Mouse (Mus musculus) c-Kit-positive CD71-negative TER-119-negative erythroid progenitor cells, embryonic 14.5 days (primary cell): ENCODE data around the gene Chrna9.
"Not testable (repeated sequence)": the region's sequence is repeated elsewhere in the genome, so short reads cannot be mapped to it uniquely, and the experiment has no call there.

ENCODE experiments used
- DNase-seq: peaks from one replicate; pipeline ENCODE4 v3.0.0-alpha.2; 2013; ENCODE audit warnings: low read depth

Chrna9 gene

DNA sequence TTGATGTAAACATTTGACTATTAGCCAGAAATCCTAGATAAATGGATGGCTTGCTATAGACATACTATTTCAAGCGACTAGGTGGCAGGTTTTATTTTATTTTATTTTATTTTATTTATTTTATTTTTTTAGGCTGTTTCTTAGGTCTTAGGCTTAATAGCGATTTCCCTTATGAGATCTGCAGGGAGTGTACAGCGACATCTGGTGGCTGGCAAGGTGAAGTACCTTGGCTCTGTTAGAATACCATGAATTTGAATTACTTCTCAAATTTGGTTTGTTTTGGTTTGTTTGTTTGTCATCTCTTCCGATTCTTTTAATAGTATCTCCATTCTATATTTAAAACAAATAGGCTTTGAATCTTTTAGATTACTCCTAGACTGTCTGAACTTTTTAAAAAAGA is 23.9 kb downstream of the Chrna9 start:
- DNase-seq, result peak; percentile 53

DNA sequence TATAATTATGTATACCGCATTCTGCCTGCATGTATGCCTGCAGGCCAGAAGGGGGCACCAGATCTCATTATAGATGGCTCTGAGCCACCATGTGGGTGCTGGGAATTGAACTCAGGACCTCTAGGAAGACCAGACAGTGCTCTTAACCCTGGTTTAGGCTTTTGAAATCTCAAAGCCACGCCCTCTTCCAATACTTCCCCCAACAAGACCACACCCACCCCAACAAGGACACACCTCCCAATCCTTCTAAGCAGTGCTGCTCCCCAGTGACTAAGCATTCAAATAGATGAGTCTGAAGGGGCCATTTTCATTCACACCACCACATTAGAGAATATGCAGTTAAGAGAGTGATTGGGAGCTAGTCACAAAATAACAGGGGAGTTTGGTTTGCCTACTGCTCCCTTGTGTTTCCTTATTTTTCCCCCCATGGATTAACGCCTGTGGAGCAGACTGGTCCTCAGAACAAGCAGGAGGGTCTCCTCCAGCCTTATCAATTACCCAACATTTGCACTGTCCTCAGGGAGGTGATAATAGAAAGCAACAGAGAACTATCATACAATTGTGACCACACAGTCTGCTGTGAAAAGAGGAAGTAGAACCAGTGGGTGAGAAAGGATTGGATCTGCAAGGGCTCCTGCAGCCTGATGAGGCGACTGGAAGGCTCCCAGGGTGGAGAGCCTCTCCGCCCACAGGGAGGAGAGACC is 25.3 kb downstream of the Chrna9 start:
- no peak for DNase-seq

GRCm38 (mm10) chr5:65960597-65960950 is 25.9 kb downstream of the Chrna9 start:
- DNase-seq, result no peak

GRCm38 (mm10) chr5:65963291-65963690 is 28.6 kb downstream of the Chrna9 start:
- DNase-seq, result no peak

DNA sequence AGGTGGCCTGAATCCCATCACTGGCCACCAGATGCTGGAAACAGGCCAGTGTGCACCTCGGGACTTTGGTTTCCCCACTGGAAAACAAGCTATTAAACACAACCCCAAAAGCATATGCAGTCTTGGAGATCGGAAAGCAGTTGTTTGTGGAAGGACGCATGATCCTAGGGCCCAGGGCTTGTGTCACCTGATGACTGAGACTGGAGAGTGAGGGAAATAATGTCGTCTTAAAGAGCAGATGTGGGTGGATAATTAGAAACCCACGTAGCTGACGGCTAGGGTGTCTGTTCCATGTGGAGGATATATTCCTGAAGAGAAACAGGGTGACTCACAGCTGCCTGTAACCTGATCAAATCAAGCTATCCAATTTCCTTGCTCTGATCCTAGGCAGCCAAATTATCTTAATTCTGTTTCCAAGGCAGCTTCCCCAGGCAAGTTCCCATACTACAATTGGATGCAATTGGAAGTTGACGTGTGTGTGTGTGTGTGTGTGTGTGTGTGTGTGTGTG is 31.1 kb downstream of the Chrna9 start:
- no peak for DNase-seq

GRCm38 (mm10) chr5:65967091-65967490 is 32.4 kb downstream of the Chrna9 start:
- no peak for DNase-seq

DNA sequence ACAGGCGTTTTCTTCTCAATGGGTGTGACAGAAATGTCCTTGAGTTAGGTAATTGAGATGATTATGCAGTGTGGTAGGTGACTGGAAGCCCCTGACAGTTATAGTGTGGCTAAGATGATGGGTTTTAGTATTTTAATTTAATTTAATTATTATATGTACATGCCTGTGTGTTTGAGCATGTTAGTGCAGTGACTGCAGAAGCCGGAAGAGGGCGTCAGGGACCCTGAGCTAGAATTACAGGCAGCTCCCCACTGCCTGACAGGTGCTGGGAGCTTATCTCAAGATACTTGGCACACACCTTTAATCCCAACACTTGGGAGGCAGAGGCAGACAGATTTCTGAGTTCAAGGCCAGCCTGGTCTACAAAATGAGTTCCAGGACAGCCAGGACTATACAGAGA is 33.3 kb downstream of the Chrna9 start:
- DNase-seq, result no peak

DNA sequence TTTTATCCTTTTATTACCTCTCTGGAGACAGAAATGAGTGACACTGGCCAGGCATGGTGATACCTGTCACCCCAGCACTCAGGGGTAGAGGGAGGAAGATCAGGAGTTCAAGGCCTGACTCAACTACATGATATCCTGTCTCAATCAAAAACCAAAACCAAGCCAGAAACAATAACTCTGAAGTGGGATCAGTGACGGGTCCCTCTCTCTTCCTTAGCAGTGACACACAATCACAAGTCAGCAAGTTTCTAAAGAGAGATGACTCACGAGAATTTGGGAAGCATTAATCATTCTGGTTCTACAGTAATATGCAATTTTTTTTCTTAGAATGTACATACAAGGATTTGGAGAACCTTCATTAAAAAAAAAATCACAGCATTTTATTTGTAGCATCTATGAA is 38.5 kb downstream of the Chrna9 start:
- DNase-seq, result no peak

GRCm38 (mm10) chr5:65975731-65976130 is 41.0 kb downstream of the Chrna9 start:
- DNase-seq, result no peak

DNA sequence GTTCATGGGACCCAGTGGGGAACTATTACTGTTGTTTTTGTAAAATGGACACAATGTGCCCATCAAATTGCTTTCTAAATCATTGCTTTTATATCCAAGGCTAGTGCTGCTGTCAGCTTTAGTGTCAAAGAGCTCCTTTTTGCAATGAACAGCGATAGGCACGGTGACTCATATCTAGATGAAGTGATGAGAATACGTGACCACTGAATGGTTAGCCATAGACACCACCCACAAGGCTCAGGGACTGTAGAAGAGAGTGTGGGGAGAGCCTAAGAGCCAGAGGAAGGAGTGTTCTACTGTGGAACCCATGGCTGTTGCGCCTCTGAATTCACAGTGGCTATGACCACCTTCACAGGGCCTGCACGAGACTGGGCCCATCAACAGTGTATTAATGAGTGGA is 51.7 kb downstream of the Chrna9 start:
- DNase-seq, result no peak

GRCm38 (mm10) chr5:65987004-65987403 is 52.3 kb downstream of the Chrna9 start:
- DNase-seq, result not testable (repeated sequence)

DNA sequence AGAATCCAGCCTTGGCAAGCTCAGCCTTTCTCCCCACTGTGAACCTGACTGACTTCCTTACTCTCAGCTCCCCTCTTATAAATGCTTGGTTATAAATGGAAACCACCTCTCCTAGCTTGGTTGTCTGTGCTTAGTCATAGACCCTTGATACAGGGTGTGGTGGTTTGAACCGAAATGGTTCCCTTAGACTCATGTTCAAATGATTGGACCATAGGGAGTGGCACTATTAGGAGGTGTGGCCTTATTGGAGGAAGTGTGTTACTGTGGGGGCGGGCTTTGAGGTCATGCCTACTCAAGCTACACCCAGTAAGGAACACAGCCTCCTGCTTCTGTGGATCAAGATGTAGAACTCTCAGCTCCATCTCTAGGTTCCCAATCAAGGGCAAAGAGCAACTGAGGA is 56.5 kb downstream of the Chrna9 start:
- DNase-seq, result peak; percentile 22

DNA sequence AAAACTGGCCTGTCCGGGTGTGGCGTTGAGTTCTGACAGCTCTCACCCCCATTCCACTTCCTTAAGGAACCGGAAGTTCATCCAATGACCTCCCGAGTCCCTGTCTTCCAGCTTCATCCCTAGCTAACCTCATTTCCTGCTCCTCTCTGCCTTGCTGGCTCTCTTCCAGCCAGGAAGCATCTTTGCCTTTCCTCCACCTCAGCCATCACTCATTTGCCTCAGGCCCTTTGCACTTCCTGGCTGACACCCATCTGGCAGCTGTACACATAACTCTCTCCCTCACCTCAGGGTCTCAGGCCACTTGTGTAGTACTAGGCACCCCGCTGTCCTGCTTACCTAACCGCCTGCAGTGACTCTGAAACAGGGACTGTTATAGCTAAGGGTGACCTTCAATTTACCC is 59.9 kb downstream of the Chrna9 start:
- no peak for DNase-seq

DNA sequence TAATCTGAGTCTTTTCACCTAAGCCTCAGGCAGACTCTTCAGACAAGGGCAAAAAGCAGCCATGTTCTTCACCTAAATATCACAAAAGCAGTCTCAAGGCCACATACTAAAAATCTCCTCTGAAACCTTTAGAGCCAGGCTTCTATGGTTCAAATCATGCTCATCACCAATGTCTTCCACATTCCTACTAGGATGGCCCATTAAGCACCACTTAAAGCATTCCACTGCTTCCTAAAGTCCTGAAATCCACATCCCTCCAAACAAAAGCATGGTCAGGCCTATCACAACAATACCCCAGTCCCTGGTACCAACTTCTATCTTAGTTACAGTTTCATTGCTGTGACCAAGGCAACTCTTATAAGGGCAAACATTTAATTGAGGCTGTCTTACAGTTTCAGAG is 63.1 kb downstream of the Chrna9 start:
- DNase-seq, result no peak

DNA sequence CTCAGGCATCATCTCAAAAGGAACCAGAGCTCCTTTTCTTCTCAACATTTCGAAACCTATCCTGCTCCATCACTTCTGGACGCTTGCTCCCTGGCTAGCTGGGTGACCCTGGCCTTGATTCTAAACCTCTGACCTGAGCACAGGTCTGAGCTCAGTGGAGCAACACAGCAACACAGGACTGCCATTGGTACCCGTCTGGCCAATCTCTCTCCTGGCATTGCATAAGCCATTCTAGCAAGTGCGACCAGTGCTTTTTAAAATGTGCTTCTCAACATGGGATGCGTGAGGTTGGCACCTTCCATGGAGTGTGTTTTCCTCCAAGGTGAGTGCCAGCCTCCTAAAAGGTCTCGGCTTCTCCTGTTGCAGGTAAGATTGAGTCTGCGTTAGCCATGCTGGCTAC is 64.4 kb downstream of the Chrna9 start:
- DNase-seq, result no peak

GRCm38 (mm10) chr5:66000074-66000473 is 65.4 kb downstream of the Chrna9 start:
- no peak for DNase-seq

- no peak for DNase-seq
Measured at GRCm38 (mm10) chr5:66000567-66001125, 65.9 kb downstream of the Chrna9 start.

GRCm38 (mm10) chr5:66001232-66001631 is 66.5 kb downstream of the Chrna9 start:
- no peak for DNase-seq

GRCm38 (mm10) chr5:66004134-66004925 is 69.6 kb downstream of the Chrna9 start, which contains the start of gene 9130230L23Rik:
Gene 9130230L23Rik, minus strand, starts transcription at chr5:66004285.
- DNase-seq, result no peak

DNA sequence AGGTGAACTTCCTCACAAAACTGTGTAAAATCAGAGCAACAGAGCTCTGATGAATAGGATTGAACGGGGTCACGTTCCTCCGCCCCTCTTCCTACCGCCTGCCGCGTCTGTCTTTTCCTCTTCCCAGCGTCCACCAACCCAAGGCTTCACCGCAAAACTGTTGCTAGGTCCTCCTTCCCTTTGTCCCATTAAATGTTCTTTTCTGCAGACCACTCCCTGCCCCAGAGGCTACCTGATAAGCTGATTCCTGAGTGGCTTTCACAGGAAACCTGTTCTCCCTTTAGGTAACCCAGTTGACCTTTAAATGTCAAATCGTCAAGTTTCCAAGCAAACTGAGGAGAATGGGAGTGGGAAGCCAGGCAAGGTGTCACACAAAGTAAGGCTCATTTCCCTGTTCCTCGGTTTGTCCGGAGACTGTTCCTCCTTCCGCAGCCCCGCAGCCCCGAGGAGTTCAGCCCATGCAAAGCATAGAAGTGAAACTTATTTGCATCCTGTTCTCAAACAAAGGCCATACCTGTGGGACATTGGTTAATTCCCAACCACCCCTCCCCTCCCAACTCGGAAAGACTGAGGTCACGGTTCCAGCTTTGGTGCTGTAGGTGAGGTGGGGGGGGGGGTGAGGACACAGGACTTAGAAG is 70.4 kb downstream of the Chrna9 start:
- no peak for DNase-seq

DNA sequence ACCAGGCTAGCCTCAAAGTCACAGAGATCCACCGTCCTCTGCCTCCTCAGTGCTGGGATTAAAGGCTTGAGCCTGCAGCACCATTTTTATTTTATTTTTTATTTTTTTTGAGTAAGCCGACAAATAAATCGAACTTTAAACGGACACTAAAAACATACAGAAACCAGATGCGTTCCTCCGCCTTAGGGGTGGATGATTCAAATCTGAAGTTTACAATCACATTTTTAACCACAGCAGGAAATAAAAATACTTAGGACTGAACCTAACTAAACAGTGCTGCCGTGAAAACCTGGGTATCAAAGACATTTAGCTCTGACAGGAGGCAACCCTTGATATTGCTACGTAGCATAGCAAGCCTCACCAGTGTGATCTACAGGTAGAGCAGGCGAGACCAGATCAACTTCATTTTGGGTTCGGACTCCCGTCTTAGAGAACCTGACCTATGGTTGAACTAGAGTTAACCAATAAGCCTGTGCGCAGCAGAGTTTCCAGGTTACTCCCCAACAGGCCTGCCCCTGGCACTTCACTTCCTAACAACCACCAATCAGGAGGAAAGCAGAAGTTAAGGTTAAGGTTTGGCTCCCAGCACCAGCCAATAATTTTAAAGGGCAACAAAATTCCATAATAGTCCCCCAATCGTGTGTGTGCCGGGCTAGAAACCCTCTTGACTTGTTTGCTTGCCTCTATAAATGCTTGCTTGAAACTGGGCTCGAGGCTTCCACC is 73.7 kb downstream of the Chrna9 start:
- no peak for DNase-seq

DNA sequence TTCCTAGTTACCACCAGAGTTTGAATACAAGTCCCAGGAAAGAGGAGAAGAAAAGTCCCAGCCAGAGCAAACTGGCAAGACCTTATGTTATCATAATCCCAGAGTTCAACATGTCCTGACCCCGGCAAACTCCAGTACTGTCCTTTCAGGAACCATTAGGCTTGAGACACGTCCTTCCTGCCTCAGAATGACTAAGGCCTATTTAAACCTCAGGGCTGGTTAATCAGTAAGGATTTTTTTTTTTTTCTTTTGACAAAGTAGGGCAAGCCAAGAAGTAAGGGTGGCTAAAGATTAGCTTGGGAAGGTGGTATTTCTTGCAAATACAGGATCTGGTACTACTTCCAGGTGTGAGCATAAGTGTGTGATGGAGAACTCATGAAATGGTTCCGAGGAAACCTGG is 79.3 kb downstream of the Chrna9 start:
- DNase-seq, result no peak
